Mouse (Mus musculus): Measurements from ENCODE around the gene Zfp935. TPM values are rescaled to one million over a fixed set of nuclear protein-coding genes. Genes with fewer than 3 reads are reported as not detected.

Zfp935 gene
- polyA plus RNA-seq (2014; fragmentation: Illumina TruSeq; extraction: RNeasy Lipid Tissue Mini Kit (QIAGEN cat#74804); ENCODE audit: low read depth, low replicate concordance) = 14.1 TPM

GRCm38 (mm10) chr13:62558189-62559110 lies at the start of gene Zfp935:
Gene Zfp935, minus strand, starts transcription at chr13:62558511.

GRCm38 (mm10) chr13:62571099-62571498 lies 12.8 kb upstream of the Zfp935 start, which contains the start of gene Zfp934:
Gene Zfp934, minus strand, starts transcription at chr13:62571199.

GRCm38 (mm10) chr13:62466424-62467334 lies 91.6 kb downstream of the Zfp935 start, which contains the start of gene Gm49359:
Gene Gm49359, minus strand, starts transcription at chr13:62466832.

Other genes starting within 250 kb of the Zfp935 start
- gene Gm3604, start 175.3 kb downstream of the Zfp935 start, polyA plus RNA-seq (2014; fragmentation: Illumina TruSeq; extraction: RNeasy Lipid Tissue Mini Kit (QIAGEN cat#74804); ENCODE audit: low read depth, low replicate concordance) = 11.9 TPM
- 39.5 TPM for gene Gm49359, start 91.7 kb downstream of the Zfp935 start, polyA plus RNA-seq (2014; fragmentation: Illumina TruSeq; extraction: RNeasy Lipid Tissue Mini Kit (QIAGEN cat#74804); ENCODE audit: low read depth, low replicate concordance)
- 18.5 TPM for gene Zfp934, start 12.7 kb upstream of the Zfp935 start, polyA plus RNA-seq (2014; fragmentation: Illumina TruSeq; extraction: RNeasy Lipid Tissue Mini Kit (QIAGEN cat#74804); ENCODE audit: low read depth, low replicate concordance)
- 5.2 TPM for gene 6720489N17Rik, start 65.7 kb upstream of the Zfp935 start, polyA plus RNA-seq (2014; fragmentation: Illumina TruSeq; extraction: RNeasy Lipid Tissue Mini Kit (QIAGEN cat#74804); ENCODE audit: low read depth, low replicate concordance)
- 25.7 TPM for gene Platr25, start 202.2 kb upstream of the Zfp935 start, polyA plus RNA-seq (2014; fragmentation: Illumina TruSeq; extraction: RNeasy Lipid Tissue Mini Kit (QIAGEN cat#74804); ENCODE audit: low read depth, low replicate concordance)
- gene Gm5141, start 227.3 kb upstream of the Zfp935 start, polyA plus RNA-seq (2014; fragmentation: Illumina TruSeq; extraction: RNeasy Lipid Tissue Mini Kit (QIAGEN cat#74804); ENCODE audit: low read depth, low replicate concordance) = 9.2 TPM